8 mouse cellular contexts compared by ENCODE assay signal in genomic region chr10:95677356-95678109, GRCm38 (mm10). TPM values are rescaled to one million over a fixed set of nuclear protein-coding genes. Genes with fewer than 3 reads are reported as not detected.
DNase-seq lines count a peak whose midpoint lies in the region; ATAC-seq and TF ChIP-seq lines count a peak whose summit lies in the region.
"Had no signal": no experiment of that assay in that cellular context is flagged by ENCODE, and none has a peak within 500 bp of the region (broad histone marks: within the 10 kb centered on the region; RNA-seq: fewer than 3 reads in every experiment).

No protein-coding gene starts in this region.

- H3K4me3 ChIP-seq in heart, embryonic 13.5 days = peak overlapping the region; percentile 39
- peak overlapping the region; percentile 23; the same call in 1 of the 2 replicates for H3K4me3 ChIP-seq in lung, postnatal 0 days (ENCODE audit: low read depth, low read length)

- H3K9me3 ChIP-seq in heart, embryonic 13.5 days = no peaks in the 10 kb centered on the region
- no peaks in the 10 kb centered on the region for H3K9me3 ChIP-seq in lung, postnatal 0 days (ENCODE audit: low read length)

- DNase-seq in 416B (ENCODE audit: low read depth) = peak; percentile 93
- DNase-seq in CD4-positive, CD25-positive, alpha-beta regulatory T cell, adult 2 months (ENCODE audit: low read depth, low spot score) = peak; percentile 79
- DNase-seq in kidney, postnatal 14 days = peak; percentile 68
- DNase-seq in lung, postnatal 0 days (ENCODE audit: low spot score) = peak; percentile 61
- peak; percentile 77 to 78 for DNase-seq in spleen, postnatal 36 days (ENCODE audit: low spot score in 2 of 2)

- TF ChIP-seq EP300 in lung, postnatal 0 days (IDR thresholded peaks at IDR 0.05) = 0 out of 2 replicates have a peak, but pooled peaks have one; percentile 32

- no peaks in the 10 kb centered on the region for H3K27me3 ChIP-seq in heart, embryonic 13.5 days (replicated peaks)
- H3K27me3 ChIP-seq in lung, postnatal 0 days (replicated peaks; ENCODE audit: insufficient read depth, low read length) = no peaks in the 10 kb centered on the region

- peak overlapping the region; percentile 65 for H3K4me2 ChIP-seq in heart, embryonic 13.5 days
- peak overlapping the region; percentile 47 for H3K4me2 ChIP-seq in lung, postnatal 0 days (replicated peaks; ENCODE audit: low read depth, low read length)

- peak overlapping the region; percentile 81 for H3K27ac ChIP-seq in heart, embryonic 13.5 days (replicated peaks)
- H3K27ac ChIP-seq in lung, postnatal 0 days (ENCODE audit: low read length) = peak overlapping the region; percentile 6; the same call in 1 of the 2 replicates

- H3K4me1 ChIP-seq in heart, embryonic 13.5 days = peaks cover 45% of the 10 kb centered on the region
- H3K4me1 ChIP-seq in lung, postnatal 0 days (ENCODE audit: insufficient read depth, low read depth, low read length) = peaks cover 5% of the 10 kb centered on the region; the same call in 1 of the 2 replicates

- H3K9ac ChIP-seq in heart, embryonic 13.5 days = peak overlapping the region; percentile 58
- no peak overlapping the region for H3K9ac ChIP-seq in lung, postnatal 0 days (replicated peaks; ENCODE audit: low read depth)

- no peaks in the 10 kb centered on the region for H3K36me3 ChIP-seq in heart, embryonic 13.5 days
- H3K36me3 ChIP-seq in lung, postnatal 0 days (ENCODE audit: insufficient read depth, low read length) = no peaks in the 10 kb centered on the region

- ATAC-seq in common myeloid progenitor, adult 5-6 weeks (replicated peaks; ENCODE audit: low read depth, poor library complexity, severe bottlenecking) = peak; percentile 85
- ATAC-seq in heart, embryonic 13.5 days (ENCODE audit: extremely low read depth, insufficient number of reproducible peaks, low FRiP score, low TSS enrichment) = peak; percentile 43; the same call in 1 of the 2 replicates
- peak; percentile 49 for ATAC-seq in lung, postnatal 0 days

- no peak for TF ChIP-seq CTCF in lung, postnatal 0 days (IDR thresholded peaks at IDR 0.05)

- WGBS in heart, embryonic 13.5 days = 29% methylated on average over 22 of the region's 22 CpGs
- 23% methylated on average over 22 of the region's 22 CpGs for WGBS in lung, postnatal 0 days

RNA-seq across cellular contexts. Expression of gene Anapc15-ps, which starts 4.3 kb away (rescaled TPM):
- 1.4 and 1.7 TPM in 2 replicates for total RNA-seq in common myeloid progenitor, adult 5-6 weeks (2017)
- not detected in 2 replicates for polyA plus RNA-seq in heart, embryonic 13.5 days (2015; fragmentation: Nextera tagmentation; extraction: Ambion mirVana)
- polyA plus RNA-seq in lung, postnatal 0 days (2015; fragmentation: Nextera tagmentation; extraction: Ambion mirVana) = not detected in 2 replicates
- total RNA-seq: layer of hippocampus, adult 18-20 months had no signal

Comparison
In these comparisons a context has a peak if more than half of its experiments do, and no peak if none do; other contexts are left out.
1. Peak in every context shown above with its lines: DNase-seq, ATAC-seq, H3K4me3 ChIP-seq and H3K27ac ChIP-seq.